Mouse (Mus musculus) myocyte (in vitro differentiated cells): ENCODE data around the gene Bpifb2. TPM values are rescaled to one million over a fixed set of nuclear protein-coding genes. Genes with fewer than 3 reads are reported as not detected.
"Not testable (repeated sequence)": the region's sequence is repeated elsewhere in the genome, so short reads cannot be mapped to it uniquely, and the experiment has no call there.

Experiments
- H3K27me3 ChIP-seq: one replicate; pipeline ENCODE4 v1.6.1; 2011; ENCODE audit not compliant: control insufficient read depth, insufficient read depth, insufficient read length
- H3K36me3 ChIP-seq: one replicate; pipeline ENCODE4 v1.6.1; 2011; ENCODE audit not compliant: control insufficient read depth, insufficient read depth
- H3K4me2 ChIP-seq: one replicate; pipeline ENCODE4 v1.6.1; 2011; ENCODE audit warnings: low read depth, control low read depth
- H3K4me3 ChIP-seq: one replicate; pipeline ENCODE4 v1.5.1; 2011; ENCODE audit warnings: mild to moderate bottlenecking, control low read depth, moderate library complexity
- H3K79me2 ChIP-seq: one replicate; pipeline ENCODE4 v1.6.1; 2011; ENCODE audit not compliant: control insufficient read depth, insufficient read depth
- H3ac ChIP-seq: one replicate; pipeline ENCODE4 v1.6.1; 2011; ENCODE audit not compliant: control insufficient read depth, insufficient read length
- CEBPB ChIP-seq: IDR thresholded peaks from 2 replicates; pipeline ENCODE4 v1.6.1; 2011; ENCODE audit warnings: mild to moderate bottlenecking, moderate library complexity; ENCODE audit not compliant: poor library complexity, insufficient read depth, severe bottlenecking
- E2F4 ChIP-seq: IDR thresholded peaks from one replicate; pipeline ENCODE4 v1.6.1; 2011; ENCODE audit warnings: mild to moderate bottlenecking, control low read depth, moderate library complexity; ENCODE audit not compliant: insufficient read depth
- MAX ChIP-seq: IDR thresholded peaks from one replicate; pipeline ENCODE4 v1.6.1; 2011; ENCODE audit warnings: low read depth, mild to moderate bottlenecking, control low read depth
- MYOD1 ChIP-seq, 3 experiments: IDR thresholded peaks; one replicate each; pipeline ENCODE4 v1.6.1; 2011; ENCODE audit warnings: control low read depth in 2 of 3, low read depth in 2 of 3, mild to moderate bottlenecking in 2 of 3, moderate library complexity in 1 of 3; ENCODE audit not compliant: insufficient read length in 2 of 3, control insufficient read depth in 1 of 3
- MYOG ChIP-seq, 3 experiments: IDR thresholded peaks; one replicate each; pipeline ENCODE4 v1.6.1; 2011; ENCODE audit warnings: control low read depth in 2 of 3, low read depth in 2 of 3, mild to moderate bottlenecking in 2 of 3; ENCODE audit not compliant: insufficient read length in 2 of 3, control insufficient read depth in 1 of 3, insufficient read depth in 1 of 3
- POLR2A ChIP-seq: IDR thresholded peaks from one replicate; pipeline ENCODE4 v1.6.1; 2011; ENCODE audit warnings: low read depth, mild to moderate bottlenecking, control low read depth, moderate library complexity; ENCODE audit not compliant: insufficient read length
- POLR2AphosphoS2 ChIP-seq: IDR thresholded peaks from one replicate; pipeline ENCODE4 v1.6.1; 2011; ENCODE audit warnings: low read depth, control low read depth; ENCODE audit not compliant: insufficient read length
- REST ChIP-seq: IDR thresholded peaks from one replicate; pipeline ENCODE4 v1.6.1; 2011; ENCODE audit warnings: mild to moderate bottlenecking, control low read depth, moderate library complexity; ENCODE audit not compliant: insufficient read depth, insufficient read length
- SRF ChIP-seq: IDR thresholded peaks from one replicate; pipeline ENCODE4 v1.6.1; 2011; ENCODE audit warnings: low read depth; ENCODE audit not compliant: control insufficient read depth, insufficient read length
- TCF12 ChIP-seq: IDR thresholded peaks from one replicate; pipeline ENCODE4 v1.6.1; 2011; ENCODE audit warnings: mild to moderate bottlenecking, control low read depth; ENCODE audit not compliant: poor library complexity, insufficient read depth, severe bottlenecking
- TCF3 ChIP-seq: IDR thresholded peaks from one replicate; pipeline ENCODE4 v1.6.1; 2011; ENCODE audit warnings: low read depth, control low read depth; ENCODE audit not compliant: insufficient read length
- USF1 ChIP-seq: IDR thresholded peaks from one replicate; pipeline ENCODE4 v1.6.1; 2011; ENCODE audit warnings: low read depth, mild to moderate bottlenecking, control low read depth, moderate library complexity
- polyA plus RNA-seq: library from polyadenylated mRNA; unstranded; fragments of >200 nt; fragmentation: generic; extraction: Trizol; gene quantifications from one replicate; pipeline ENCODE4 v1.2.1, GENCODE M21; 2012; ENCODE audit warnings: missing spikeins

Bpifb2 gene
- polyA plus RNA-seq: not detected

GRCm38 (mm10) chr2:153874745-153875144, at the start of gene Bpifb2:
Gene Bpifb2 (plus strand): TSS chr2:153875045.
- no peak within 1 kb of the TSS for H3K4me3 ChIP-seq
- no peaks in the 10 kb centered on the region for H3K27me3 ChIP-seq
- no peak for TF ChIP-seq USF1
- no peak for TF ChIP-seq TCF12
- TF ChIP-seq MAX: no peak
- no peak for TF ChIP-seq E2F4
- H3ac ChIP-seq: no peak within 1 kb of the TSS
- no peaks in the 10 kb centered on the region for H3K79me2 ChIP-seq
- no peaks in the 10 kb centered on the region for H3K36me3 ChIP-seq
- H3K4me2 ChIP-seq: no peak within 1 kb of the TSS

- H3K79me2 ChIP-seq, H3K4me2 ChIP-seq, H3ac ChIP-seq, H3K36me3 ChIP-seq, H3K27me3 ChIP-seq, H3K4me3 ChIP-seq: not testable (repeated sequence)
Measured at GRCm38 (mm10) chr2:153825900-153826299, 48.9 kb upstream of the Bpifb2 start.

GRCm38 (mm10) chr2:153827171-153827830, 47.5 kb upstream of the Bpifb2 start:
- no peaks in the 10 kb centered on the region for H3K79me2 ChIP-seq
- TF ChIP-seq SRF: no peak
- TF ChIP-seq POLR2AphosphoS2: no peak
- TF ChIP-seq TCF12: no peak
- TF ChIP-seq REST: no peak
- TF ChIP-seq CEBPB: no peak
- TF ChIP-seq MYOD1 (IDR thresholded peaks at IDR 0.05; ENCODE audit: control insufficient read depth in 1 of 3, insufficient read length in 2 of 3, low read depth in 2 of 3): no peak
- no peak for TF ChIP-seq MAX
- TF ChIP-seq USF1: no peak
- TF ChIP-seq TCF3: no peak
- no peak for TF ChIP-seq MYOG (IDR thresholded peaks at IDR 0.05; ENCODE audit: control insufficient read depth in 1 of 3, insufficient read depth in 1 of 3, insufficient read length in 2 of 3, low read depth in 2 of 3)
- TF ChIP-seq POLR2A: no peak
- no peak for TF ChIP-seq E2F4
- H3K4me3 ChIP-seq: no peak overlapping the region
- H3K4me2 ChIP-seq: no peak overlapping the region
- H3K27me3 ChIP-seq: peaks cover 7% of the 10 kb centered on the region
- no peaks in the 10 kb centered on the region for H3K36me3 ChIP-seq
- H3ac ChIP-seq: no peak overlapping the region

GRCm38 (mm10) chr2:153828704-153829103, 46.1 kb upstream of the Bpifb2 start:
- TF ChIP-seq REST: no peak
- TF ChIP-seq E2F4: no peak
- TF ChIP-seq CEBPB: no peak
- no peak for TF ChIP-seq POLR2AphosphoS2
- no peak for TF ChIP-seq SRF
- no peak for TF ChIP-seq MYOG (IDR thresholded peaks at IDR 0.05; ENCODE audit: control insufficient read depth in 1 of 3, insufficient read depth in 1 of 3, insufficient read length in 2 of 3, low read depth in 2 of 3)
- TF ChIP-seq TCF12: no peak
- TF ChIP-seq USF1: no peak
- TF ChIP-seq MAX: no peak
- no peak for TF ChIP-seq POLR2A
- no peak for TF ChIP-seq TCF3
- TF ChIP-seq MYOD1 (IDR thresholded peaks at IDR 0.05; ENCODE audit: control insufficient read depth in 1 of 3, insufficient read length in 2 of 3, low read depth in 2 of 3): no peak
- H3K27me3 ChIP-seq: peaks cover 7% of the 10 kb centered on the region
- no peak overlapping the region for H3ac ChIP-seq
- no peaks in the 10 kb centered on the region for H3K36me3 ChIP-seq
- no peaks in the 10 kb centered on the region for H3K79me2 ChIP-seq
- H3K4me2 ChIP-seq: no peak overlapping the region
- no peak overlapping the region for H3K4me3 ChIP-seq

GRCm38 (mm10) chr2:153833291-153833690, 41.6 kb upstream of the Bpifb2 start:
- peaks cover 7% of the 10 kb centered on the region for H3K27me3 ChIP-seq
- no peaks in the 10 kb centered on the region for H3K79me2 ChIP-seq
- TF ChIP-seq MYOD1 (IDR thresholded peaks at IDR 0.05; ENCODE audit: control insufficient read depth in 1 of 3, insufficient read length in 2 of 3, low read depth in 2 of 3) (no peak), MAX (no peak), USF1 (no peak), POLR2AphosphoS2 (no peak), TCF12 (no peak), SRF (no peak), POLR2A (no peak), CEBPB (no peak)
- H3K4me3 ChIP-seq: no peak overlapping the region
- no peak overlapping the region for H3K4me2 ChIP-seq
- no peak overlapping the region for H3ac ChIP-seq
- H3K36me3 ChIP-seq: no peaks in the 10 kb centered on the region

GRCm38 (mm10) chr2:153842854-153843253, 32.0 kb upstream of the Bpifb2 start:
- H3K4me3 ChIP-seq: no peak overlapping the region
- H3K36me3 ChIP-seq: no peaks in the 10 kb centered on the region
- no peak for TF ChIP-seq MAX
- no peak for TF ChIP-seq POLR2A
- no peaks in the 10 kb centered on the region for H3K79me2 ChIP-seq
- H3K4me2 ChIP-seq: no peak overlapping the region
- H3K27me3 ChIP-seq: no peaks in the 10 kb centered on the region
- no peak overlapping the region for H3ac ChIP-seq
